Mouse (Mus musculus): ENCODE measurements at regions not wholly inside any gene's neighbourhood (a gene's known extent, or its start where the extent isn't known, plus 50 kb on each side); places are given as distances from the start of the nearest gene placed in this dataset.

- H3K27ac ChIP-seq (ENCODE audit: insufficient read depth, low read depth, low read length) = no peak overlapping the region
- TF ChIP-seq POLR2A (IDR thresholded peaks at IDR 0.05; ENCODE audit: borderline replicate concordance, low read depth, low read length) = no peak
- TF ChIP-seq CTCF (IDR thresholded peaks at IDR 0.05; ENCODE audit: low read depth, low read length) = no peak
- H3K4me3 ChIP-seq (ENCODE audit: insufficient read depth, low read length) = no peak overlapping the region
- H3K4me1 ChIP-seq (ENCODE audit: control insufficient read depth, insufficient read depth, low read length) = no peaks in the 10 kb centered on the region
These were observed 175.3 kb upstream of the Cypt12 start for GRCm38 (mm10) chr3:17772886-17773285.

- H3K27ac ChIP-seq (ENCODE audit: insufficient read depth, low read depth, low read length) = no peak overlapping the region
- no peak for TF ChIP-seq POLR2A (IDR thresholded peaks at IDR 0.05; ENCODE audit: borderline replicate concordance, low read depth, low read length)
- no peak for TF ChIP-seq CTCF (IDR thresholded peaks at IDR 0.05; ENCODE audit: low read depth, low read length)
- H3K4me3 ChIP-seq (ENCODE audit: insufficient read depth, low read length) = no peak overlapping the region
- H3K4me1 ChIP-seq (ENCODE audit: control insufficient read depth, insufficient read depth, low read length) = no peaks in the 10 kb centered on the region
These were observed 169.1 kb upstream of the Cypt12 start for GRCm38 (mm10) chr3:17779152-17779551.

- no peak overlapping the region for H3K27ac ChIP-seq (ENCODE audit: insufficient read depth, low read depth, low read length)
- H3K4me3 ChIP-seq (ENCODE audit: insufficient read depth, low read length) = no peak overlapping the region
- no peak for TF ChIP-seq CTCF (IDR thresholded peaks at IDR 0.05; ENCODE audit: low read depth, low read length)
- no peak for TF ChIP-seq POLR2A (IDR thresholded peaks at IDR 0.05; ENCODE audit: borderline replicate concordance, low read depth, low read length)
- H3K4me1 ChIP-seq (ENCODE audit: control insufficient read depth, insufficient read depth, low read length) = no peaks in the 10 kb centered on the region
These were observed 164.1 kb upstream of the Cypt12 start for GRCm38 (mm10) chr3:17784076-17784475.

- Histone ChIP-seq H3K4me1 (ENCODE audit: control insufficient read depth, insufficient read depth, low read length) (no peaks in the 10 kb centered on the region), H3K4me3 (ENCODE audit: insufficient read depth, low read length) (no peak overlapping the region), H3K27ac (ENCODE audit: insufficient read depth, low read depth, low read length) (no peak overlapping the region)
- no peak for TF ChIP-seq CTCF (IDR thresholded peaks at IDR 0.05; ENCODE audit: low read depth, low read length)
- TF ChIP-seq POLR2A (IDR thresholded peaks at IDR 0.05; ENCODE audit: borderline replicate concordance, low read depth, low read length) = no peak
These were observed 163.6 kb upstream of the Cypt12 start for GRCm38 (mm10) chr3:17784587-17784986.

- TF ChIP-seq POLR2A (IDR thresholded peaks at IDR 0.05; ENCODE audit: borderline replicate concordance, low read depth, low read length) = no peak
- TF ChIP-seq CTCF (IDR thresholded peaks at IDR 0.05; ENCODE audit: low read depth, low read length) = no peak
- H3K4me3 ChIP-seq (ENCODE audit: insufficient read depth, low read length) = peak overlapping the region; percentile 11; the same call in 1 of the 2 replicates
- no peaks in the 10 kb centered on the region for H3K4me1 ChIP-seq (ENCODE audit: control insufficient read depth, insufficient read depth, low read length)
- no peak overlapping the region for H3K27ac ChIP-seq (ENCODE audit: insufficient read depth, low read depth, low read length)
These were observed 162.8 kb upstream of the Cypt12 start for GRCm38 (mm10) chr3:17785106-17786022.

GRCm38 (mm10) chr3:17786023-17786720, 162.0 kb upstream of the Cypt12 start:
- TF ChIP-seq CTCF (IDR thresholded peaks at IDR 0.05; ENCODE audit: low read depth, low read length) = no peak
- TF ChIP-seq POLR2A (IDR thresholded peaks at IDR 0.05; ENCODE audit: borderline replicate concordance, low read depth, low read length) = no peak
- Histone ChIP-seq H3K27ac (ENCODE audit: insufficient read depth, low read depth, low read length) (no peak overlapping the region), H3K4me1 (ENCODE audit: control insufficient read depth, insufficient read depth, low read length) (no peaks in the 10 kb centered on the region), H3K4me3 (ENCODE audit: insufficient read depth, low read length) (peak overlapping the region; percentile 11; the same call in 1 of the 2 replicates)

- Histone ChIP-seq H3K4me3 (ENCODE audit: insufficient read depth, low read length) (no peak overlapping the region), H3K4me1 (ENCODE audit: control insufficient read depth, insufficient read depth, low read length) (no peaks in the 10 kb centered on the region), H3K27ac (ENCODE audit: insufficient read depth, low read depth, low read length) (no peak overlapping the region)
- TF ChIP-seq POLR2A (IDR thresholded peaks at IDR 0.05; ENCODE audit: borderline replicate concordance, low read depth, low read length) = no peak
- no peak for TF ChIP-seq CTCF (IDR thresholded peaks at IDR 0.05; ENCODE audit: low read depth, low read length)
These were observed 161.3 kb upstream of the Cypt12 start for GRCm38 (mm10) chr3:17786721-17787442.

GRCm38 (mm10) chr3:17787443-17788333, 160.5 kb upstream of the Cypt12 start:
- TF ChIP-seq POLR2A (IDR thresholded peaks at IDR 0.05; ENCODE audit: borderline replicate concordance, low read depth, low read length) (no peak), CTCF (IDR thresholded peaks at IDR 0.05; ENCODE audit: low read depth, low read length) (no peak)
- no peak overlapping the region for H3K4me3 ChIP-seq (ENCODE audit: insufficient read depth, low read length)

GRCm38 (mm10) chr3:17788334-17788720, 159.9 kb upstream of the Cypt12 start:
- no peak overlapping the region for H3K4me3 ChIP-seq (ENCODE audit: insufficient read depth, low read length)
- no peaks in the 10 kb centered on the region for H3K4me1 ChIP-seq (ENCODE audit: control insufficient read depth, insufficient read depth, low read length)
- H3K27ac ChIP-seq (ENCODE audit: insufficient read depth, low read depth, low read length) = no peak overlapping the region
- TF ChIP-seq POLR2A (IDR thresholded peaks at IDR 0.05; ENCODE audit: borderline replicate concordance, low read depth, low read length) (no peak), CTCF (IDR thresholded peaks at IDR 0.05; ENCODE audit: low read depth, low read length) (no peak)

More at GRCm38 (mm10) chr3:17787443-17788333, 160.5 kb upstream of the Cypt12 start:
- no peak overlapping the region for H3K27ac ChIP-seq (ENCODE audit: insufficient read depth, low read depth, low read length)
- no peaks in the 10 kb centered on the region for H3K4me1 ChIP-seq (ENCODE audit: control insufficient read depth, insufficient read depth, low read length)
